Mouse (Mus musculus) right cerebral cortex, postnatal 4 days (tissue): ENCODE results near the gene Dhx29.

Experiments used
- DNase-seq: peaks from one replicate; pipeline ENCODE4 v3.0.0-alpha.2; 2022

Dhx29 gene

GRCm38 (mm10) chr13:112927287-112928001 is at the start of gene Dhx29, which contains the start of gene Mtrex:
Gene Dhx29 (plus strand): TSS chr13:112927454.
Gene Mtrex (minus strand): TSS chr13:112927398.
- peak; percentile 97 for DNase-seq

DNA sequence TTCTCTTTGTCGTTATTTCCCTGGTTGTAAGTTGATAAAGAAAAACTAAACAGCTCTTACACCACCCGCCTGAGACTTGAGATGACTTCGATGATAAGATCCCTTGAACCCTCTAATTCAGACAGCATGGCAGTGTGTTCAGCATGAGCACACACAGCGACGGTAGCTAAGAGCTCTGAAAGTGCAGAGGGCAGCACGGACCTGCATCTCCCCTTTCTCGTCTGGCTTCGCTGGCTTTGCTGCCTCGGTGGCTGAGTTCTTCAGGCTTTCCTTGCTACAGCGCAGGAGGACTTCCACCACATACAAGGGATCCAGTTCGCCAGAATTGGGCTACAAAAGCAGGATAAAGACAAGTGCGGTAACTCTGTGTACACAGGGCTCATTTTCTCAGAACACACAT is 40.0 kb upstream of the Dhx29 start:
- DNase-seq = no peak

DNA sequence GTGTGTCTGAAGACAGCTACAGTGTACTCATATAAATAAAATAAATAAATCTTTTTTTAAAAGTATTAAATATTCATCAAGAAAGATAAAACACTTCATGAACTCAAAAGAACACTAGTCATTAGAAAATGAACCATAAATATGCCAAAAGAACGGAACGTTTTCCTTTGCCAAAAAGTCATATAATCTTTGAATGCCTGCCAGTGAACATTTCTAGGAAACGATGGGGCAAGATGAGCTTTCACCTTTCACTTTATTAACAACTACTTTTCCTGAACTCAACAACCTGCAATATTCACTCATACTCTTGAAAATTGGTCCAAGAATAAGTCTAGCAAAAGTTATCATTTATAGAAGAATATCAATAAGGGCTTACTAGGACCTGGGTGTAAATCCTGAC is 25.1 kb upstream of the Dhx29 start:
- no peak for DNase-seq

DNA sequence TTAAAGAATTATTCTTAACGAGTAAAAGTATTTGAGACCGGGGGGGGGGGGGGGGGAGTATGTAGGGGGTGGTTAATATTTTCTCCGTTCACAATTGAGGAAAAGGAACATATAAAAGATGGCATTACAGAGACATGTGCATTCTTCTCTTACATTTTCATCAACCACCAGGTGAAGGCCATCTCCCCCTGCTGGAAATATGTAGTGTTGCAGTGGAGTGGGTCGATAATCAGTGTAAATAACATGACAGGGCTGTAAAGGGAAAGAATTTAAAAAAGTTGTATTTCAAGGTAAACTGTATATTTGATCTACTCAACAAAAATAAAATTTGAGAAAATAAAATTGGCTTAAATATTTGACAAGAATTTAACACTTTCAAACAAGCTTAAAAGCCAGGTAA is 17.6 kb upstream of the Dhx29 start:
- peak; percentile 11 for DNase-seq

GRCm38 (mm10) chr13:112910434-112910833 is 16.8 kb upstream of the Dhx29 start:
- no peak for DNase-seq

DNA sequence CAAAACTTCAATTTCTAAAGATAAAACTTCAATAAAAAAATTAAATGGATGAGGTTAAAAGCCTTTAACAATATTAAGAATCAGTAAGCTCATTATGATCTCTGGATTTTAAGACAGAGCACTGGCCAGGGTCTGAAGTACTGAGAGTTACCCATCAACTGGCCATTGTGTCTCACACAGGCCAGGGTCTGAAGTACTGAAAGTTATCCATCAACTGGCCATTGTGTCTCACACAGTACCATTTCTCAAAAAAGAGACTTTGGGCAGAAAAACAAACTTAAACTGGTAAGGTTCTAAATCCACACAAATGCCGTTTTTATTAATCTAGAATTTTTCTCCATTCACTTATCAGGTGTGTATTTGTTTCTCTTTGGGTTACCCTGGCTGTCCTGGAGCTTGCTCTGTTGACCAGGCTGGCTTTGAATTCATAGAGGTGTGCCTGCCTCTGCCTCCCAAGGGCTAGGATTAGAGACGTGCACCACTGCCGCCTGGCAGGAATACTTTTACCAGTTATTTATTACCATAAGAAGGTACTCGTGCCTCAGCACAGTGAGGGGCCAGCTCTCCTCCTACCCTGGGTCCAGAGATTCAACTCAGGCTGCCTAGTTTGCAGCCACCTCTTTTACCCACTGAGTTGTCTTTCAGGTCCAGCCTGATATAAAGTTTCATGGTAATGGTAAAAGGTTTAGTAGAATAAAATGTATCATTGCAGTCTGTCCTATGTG is 8.0 kb upstream of the Dhx29 start:
- no peak for DNase-seq

DNA sequence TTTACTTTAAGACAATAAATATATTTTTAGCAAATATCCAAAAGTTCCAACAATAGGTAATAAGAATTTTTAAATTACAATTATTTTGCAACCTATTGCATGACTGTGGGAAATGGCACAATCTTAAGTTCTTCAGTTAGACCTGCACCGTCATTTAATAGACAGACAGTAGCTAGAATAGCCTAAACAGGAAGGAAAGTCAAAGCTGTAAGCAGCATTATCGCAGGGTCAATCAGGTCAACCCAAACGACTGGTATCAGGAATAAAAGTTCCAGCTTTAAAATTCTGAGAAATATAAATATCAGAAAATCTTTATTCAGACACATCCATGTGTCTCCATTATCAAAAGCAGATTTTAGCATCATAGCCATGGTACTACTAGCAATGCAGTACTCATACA is 6.3 kb upstream of the Dhx29 start:
- DNase-seq = no peak

GRCm38 (mm10) chr13:112925266-112925665 is 2.0 kb upstream of the Dhx29 start:
- DNase-seq = no peak

DNA sequence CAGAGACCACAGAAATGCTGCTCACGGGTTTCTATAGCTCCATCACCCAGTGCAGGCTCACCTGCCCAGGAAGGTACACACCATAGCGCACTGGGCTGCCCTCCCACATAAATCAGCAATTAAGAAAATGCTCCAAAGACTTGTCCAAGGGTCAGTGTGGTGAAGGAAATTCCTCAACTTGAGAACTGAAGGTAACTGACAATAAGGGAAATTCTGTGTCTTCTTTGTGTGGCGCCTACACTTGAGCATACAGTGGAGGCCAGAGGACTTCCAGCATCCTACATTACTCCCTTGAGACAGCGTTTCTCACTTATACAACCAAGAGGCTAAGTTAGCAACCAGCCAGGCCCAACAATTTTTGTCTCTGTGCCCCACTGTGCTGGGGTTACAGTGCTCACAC is 1.3 kb upstream of the Dhx29 start:
- DNase-seq = no peak

DNA sequence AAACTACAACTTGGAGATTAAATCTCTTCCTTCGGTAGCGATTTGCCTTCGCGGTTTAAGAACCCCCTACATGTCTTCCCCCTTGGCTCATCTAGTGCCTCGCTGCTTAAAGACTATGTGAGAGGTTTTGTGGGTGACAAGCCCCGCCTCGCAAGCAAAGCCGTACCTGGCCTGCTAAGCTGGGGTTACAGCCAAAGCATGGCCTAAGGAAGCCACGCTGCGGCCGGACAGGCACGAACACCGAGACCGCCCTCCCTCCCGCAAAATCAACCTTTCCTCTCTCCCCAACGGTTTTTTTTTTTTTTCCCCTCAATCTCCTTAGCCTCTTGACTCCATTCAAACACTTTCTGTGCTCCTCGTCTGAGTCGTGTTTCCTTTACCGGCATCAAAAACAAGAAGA is 458 bp upstream of the Dhx29 start:
- peak; percentile 10 for DNase-seq

DNA sequence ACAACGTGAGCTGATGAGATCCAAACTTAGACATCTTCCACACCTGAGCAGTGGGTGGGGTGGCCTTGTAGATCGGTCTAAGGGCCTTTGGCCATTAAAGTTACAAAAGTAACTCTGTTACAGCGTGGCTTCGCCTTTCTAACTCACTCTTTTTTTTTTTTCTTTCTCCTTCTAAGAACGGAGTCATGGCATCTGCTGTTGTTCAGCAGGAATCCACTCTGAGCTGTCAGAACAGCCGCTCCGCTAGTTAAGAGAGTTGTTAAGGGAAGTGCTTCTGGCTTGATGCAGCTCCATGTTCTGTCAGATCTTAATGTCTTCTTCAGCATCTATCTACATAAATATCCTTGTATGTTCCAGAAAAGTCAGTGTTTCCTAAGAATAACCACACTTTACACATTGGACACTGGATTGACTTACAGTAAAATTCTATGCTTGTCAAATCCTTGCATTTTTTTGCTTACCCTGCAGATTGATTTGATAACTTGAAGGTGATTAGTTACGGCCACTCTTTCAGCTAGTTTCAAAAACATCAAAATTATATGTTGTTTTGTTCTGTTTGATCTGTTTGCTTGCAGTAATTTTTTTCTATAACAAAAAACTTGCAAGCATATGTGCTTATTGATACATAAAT is 899 bp downstream of the Dhx29 start:
- DNase-seq = no peak

DNA sequence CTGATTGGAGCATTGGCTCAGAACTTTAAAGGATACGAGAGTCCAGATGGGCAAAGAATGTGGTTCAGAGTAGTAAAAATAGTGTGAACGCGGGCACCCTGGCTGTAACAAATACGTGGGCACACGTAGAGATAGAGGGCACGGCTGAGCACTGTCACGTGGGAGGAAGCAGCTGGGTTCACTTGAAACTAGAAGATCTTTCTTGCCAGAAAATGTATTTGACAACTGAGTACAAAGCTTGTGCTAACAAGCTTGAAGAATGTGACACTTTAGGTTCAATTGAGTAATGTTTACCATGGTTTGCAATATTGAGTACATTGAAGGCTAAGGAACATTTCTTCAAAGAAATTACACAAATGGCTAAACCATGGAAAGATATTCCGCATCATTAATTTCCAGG is 10.9 kb downstream of the Dhx29 start:
- no peak for DNase-seq

DNA sequence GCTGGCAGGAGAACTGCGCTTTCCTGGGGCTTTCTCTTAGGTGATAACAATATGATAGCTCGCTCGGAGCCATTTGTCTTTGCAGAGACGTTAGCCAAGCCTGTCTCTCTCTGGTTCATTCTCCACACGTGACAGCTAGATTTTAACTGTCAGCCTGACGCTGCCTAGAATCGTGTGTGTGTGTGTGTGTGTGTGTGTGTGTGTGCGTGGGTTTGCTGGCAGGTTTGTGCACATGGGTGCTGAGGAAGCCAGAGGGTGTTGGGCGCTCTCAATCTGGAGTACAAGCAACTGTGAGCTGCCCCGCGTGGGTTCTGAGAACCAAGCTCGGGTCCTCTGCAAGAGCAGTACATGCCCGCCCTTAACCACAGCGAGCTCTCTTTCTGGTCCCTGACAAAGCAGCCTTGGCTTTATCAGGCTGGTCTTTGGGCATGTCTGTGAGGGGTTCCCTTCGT is 14.7 kb downstream of the Dhx29 start:
- DNase-seq = no peak

- no peak for DNase-seq
Measured at GRCm38 (mm10) chr13:112945312-112945711, 18.1 kb downstream of the Dhx29 start.

GRCm38 (mm10) chr13:112945900-112946299 is 18.6 kb downstream of the Dhx29 start:
- no peak for DNase-seq

GRCm38 (mm10) chr13:112954067-112954466 is 26.8 kb downstream of the Dhx29 start:
- DNase-seq = no peak

GRCm38 (mm10) chr13:112963081-112963480 is 35.8 kb downstream of the Dhx29 start:
- DNase-seq = no peak

GRCm38 (mm10) chr13:112964421-112964820 is 37.2 kb downstream of the Dhx29 start:
- DNase-seq = no peak

- no peak for DNase-seq
Measured at GRCm38 (mm10) chr13:112967267-112967666, 40.0 kb downstream of the Dhx29 start.

DNA sequence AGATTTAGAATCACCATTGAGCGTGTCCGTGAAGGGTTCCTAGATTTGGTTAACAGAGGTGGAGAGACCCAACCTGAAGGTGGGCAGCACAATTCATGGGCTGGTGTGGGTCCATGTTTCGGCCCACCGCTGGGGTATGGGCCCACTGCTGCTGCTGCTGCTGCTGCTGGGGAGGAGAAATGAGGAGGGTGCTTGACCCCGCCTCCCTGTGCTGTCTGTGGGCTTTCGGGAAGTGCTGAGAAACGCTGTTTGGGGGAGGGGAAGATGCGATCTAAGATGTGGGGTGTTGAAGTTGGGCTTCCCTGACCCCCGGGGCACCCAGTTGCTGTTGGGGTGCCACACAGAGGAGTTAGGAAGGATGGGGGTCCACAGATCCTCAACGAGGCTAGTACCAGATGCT is 49.5 kb downstream of the Dhx29 start:
- no peak for DNase-seq

DNA sequence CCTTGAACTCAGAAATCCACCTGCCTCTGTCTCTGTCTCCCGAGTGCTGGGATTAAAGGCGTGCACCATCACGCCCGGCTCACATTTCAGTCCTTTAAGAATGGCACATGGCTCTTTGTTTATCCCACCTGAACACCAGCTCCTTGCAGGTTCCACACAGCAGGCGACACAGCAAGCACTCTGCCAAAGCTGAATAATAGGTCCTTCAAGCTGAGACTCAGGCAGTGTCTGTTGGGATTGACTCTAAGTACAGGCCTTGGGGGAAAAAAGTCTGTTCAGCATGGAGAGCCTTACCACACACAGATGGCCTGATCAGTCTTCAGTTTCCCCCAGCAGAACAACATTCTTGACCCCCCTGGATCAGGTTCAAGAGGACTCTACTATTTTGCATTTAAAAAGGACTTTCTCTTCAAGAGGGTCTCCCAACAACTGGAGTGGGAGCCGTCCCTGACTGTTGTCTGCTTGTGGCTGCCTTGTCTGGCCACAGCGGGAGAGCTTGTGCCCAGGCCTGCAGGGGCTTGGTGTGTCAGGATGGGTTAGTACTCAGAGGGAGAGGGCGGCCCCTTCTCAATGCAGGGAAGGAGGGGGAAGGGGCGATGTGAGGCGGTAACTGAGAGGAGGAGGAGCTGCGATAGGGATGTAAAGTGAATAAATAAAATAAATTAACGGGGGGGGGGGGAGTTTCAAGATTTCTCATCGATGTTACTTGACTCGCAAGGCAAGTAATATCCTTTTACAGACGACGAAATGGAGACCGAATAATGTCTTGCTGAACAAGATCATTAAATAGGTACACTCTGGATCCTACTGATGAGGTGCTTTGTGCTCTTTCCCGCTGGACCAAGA is 58.6 kb downstream of the Dhx29 start:
- no peak for DNase-seq

DNA sequence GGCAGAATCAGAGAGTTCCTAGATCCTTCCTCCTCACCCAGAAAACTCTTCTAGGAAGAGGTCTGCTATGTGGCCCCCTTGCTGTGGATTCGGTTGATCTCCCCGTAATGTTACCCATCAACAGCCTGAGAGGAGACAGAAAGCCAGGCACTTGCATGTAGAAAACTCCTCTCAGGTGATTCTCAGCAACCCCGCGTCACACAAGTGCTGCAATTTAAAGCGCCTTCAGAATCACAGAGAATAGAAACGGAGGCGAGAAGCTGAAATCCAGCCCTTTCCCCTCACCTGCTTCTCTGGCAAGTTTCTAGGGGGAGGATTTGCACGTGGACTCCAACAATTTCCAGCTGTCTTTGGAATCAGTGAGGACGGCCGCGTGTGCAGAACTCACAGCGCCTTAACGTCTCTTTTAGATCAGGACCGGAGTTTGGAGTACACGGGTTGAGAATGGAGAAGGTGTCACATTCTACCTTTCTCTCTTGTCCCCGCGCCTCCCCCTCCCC is 59.2 kb downstream of the Dhx29 start:
- DNase-seq = no peak

GRCm38 (mm10) chr13:112987532-112987943 is 60.3 kb downstream of the Dhx29 start, which contains the start of gene Ccno:
Gene Ccno (plus strand): TSS chr13:112987802.
- DNase-seq = peak; percentile 92
